ENCODE assay signal across 8 mouse cellular contexts in genomic region chr11:4186486-4187317, GRCm38 (mm10). TPM values are rescaled to one million over a fixed set of nuclear protein-coding genes. Genes with fewer than 3 reads are reported as not detected.
DNase-seq lines count a peak whose midpoint lies in the region; ATAC-seq lines count a peak whose summit lies in the region.

Tbc1d10a (plus strand) TSS chr11:4186789.

- no peaks in the 10 kb centered on the region for H3K36me3 ChIP-seq in hindbrain, embryonic 11.5 days (ENCODE audit: control insufficient read depth, insufficient read depth, low read length)

- peak within 1 kb of the TSS; percentile 61 for H3K4me3 ChIP-seq in hindbrain, embryonic 11.5 days (ENCODE audit: low read depth, low read length)

- H3K27ac ChIP-seq in hindbrain, embryonic 11.5 days (ENCODE audit: low read depth, low read length) = no peak within 1 kb of the TSS

- no peaks in the 10 kb centered on the region for H3K27me3 ChIP-seq in hindbrain, embryonic 11.5 days (ENCODE audit: control insufficient read depth, insufficient read depth, low read length)

- 1% methylated on average over 67 of the region's 71 CpGs for WGBS in hindbrain, embryonic 11.5 days

- peak; percentile 99 for ATAC-seq in hindbrain, embryonic 11.5 days (ENCODE audit: low FRiP score)

- H3K9me3 ChIP-seq in hindbrain, embryonic 11.5 days (ENCODE audit: control insufficient read depth, low read length) = no peaks in the 10 kb centered on the region

- DNase-seq in Muller cell, postnatal 12 days (ENCODE audit: inconsistent ontology term) = peak; percentile 99
- peak; percentile 99 for DNase-seq in cerebellum, adult 9-11 months
- peak; percentile 95 to 98 for DNase-seq in frontal cortex, adult 2 months (ENCODE audit: extremely low spot score in 1 of 2, low spot score in 1 of 2)
- DNase-seq in hindbrain, embryonic 11.5 days (ENCODE audit: low spot score) = peak; percentile 97
- peak; percentile 97 to 99 for DNase-seq in layer of hippocampus, postnatal 10 days (ENCODE audit: low spot score in 2 of 2)
- peak; percentile 99 for DNase-seq in lung, postnatal 10 days
- DNase-seq in ovary, postnatal 36 days (ENCODE audit: low spot score) = peak; percentile 98
- peak; percentile 99 for DNase-seq in thymus, postnatal 25 days

- no peaks in the 10 kb centered on the region; the same call in 1 of the 2 replicates for H3K4me1 ChIP-seq in hindbrain, embryonic 11.5 days (replicated peaks; ENCODE audit: control insufficient read depth, insufficient read depth, low read length)

- peak within 1 kb of the TSS; percentile 84 for H3K4me2 ChIP-seq in hindbrain, embryonic 11.5 days (replicated peaks; ENCODE audit: low read depth, low read length)

- H3K9ac ChIP-seq in hindbrain, embryonic 11.5 days (ENCODE audit: low read depth, low read length) = peak within 1 kb of the TSS; percentile 77

RNA-seq across cellular contexts. Expression of gene Tbc1d10a, which starts in this region (rescaled TPM):
- 56.4 and 59.0 TPM in 2 replicates for polyA plus RNA-seq in frontal cortex, adult 2 months (2012; rRNA removed)
- 13.8 and 17.6 TPM in 2 replicates for polyA plus RNA-seq in hindbrain, embryonic 11.5 days (2014; fragmentation: Nextera tagmentation; extraction: Ambion mirVana)
- 10 to 100 TPM; 28.4 to 31.1 TPM for total RNA-seq in layer of hippocampus, postnatal 10 days (2021)
